Mouse (Mus musculus) heart, embryonic 15.5 days (tissue): ENCODE measurements around the gene Coq5. TPM values are rescaled to one million over a fixed set of nuclear protein-coding genes. Genes with fewer than 3 reads are reported as not detected.
"Not testable (repeated sequence)": the region's sequence is repeated elsewhere in the genome, so short reads cannot be mapped to it uniquely, and the experiment has no call there.

ENCODE experiments used
- ATAC-seq: fragments of 200-750 bp; cut with Nextera tagmentation; replicated peaks from 2 replicates; pipeline ENCODE4 v1.8.0; 2017; ENCODE audit warnings: low read depth, moderate TSS enrichment; ENCODE audit not compliant: insufficient number of reproducible peaks, insufficient read depth, low FRiP score
- H3K27ac ChIP-seq: fragments of 300-500 bp; sonication (generic); 2 replicates; pipeline ENCODE4 v1.5.1; 2015; ENCODE audit warnings: mild to moderate bottlenecking, inconsistent platforms
- H3K27me3 ChIP-seq: fragments of 300-500 bp; sonication (generic); 2 replicates; pipeline ENCODE4 v1.6.1; 2015; ENCODE audit warnings: inconsistent platforms
- H3K36me3 ChIP-seq: fragments of 300-500 bp; sonication (generic); 2 replicates; pipeline ENCODE4 v1.6.1; 2015; ENCODE audit warnings: mild to moderate bottlenecking, inconsistent platforms
- H3K4me1 ChIP-seq: fragments of 300-500 bp; sonication (generic); replicated peaks from 2 replicates; pipeline ENCODE4 v1.6.1; 2015; ENCODE audit warnings: inconsistent platforms
- H3K4me2 ChIP-seq: fragments of 300-500 bp; sonication (generic); 2 replicates; pipeline ENCODE4 v1.6.1; 2015; ENCODE audit warnings: inconsistent platforms, mild to moderate bottlenecking, moderate library complexity
- H3K4me3 ChIP-seq: fragments of 300-500 bp; sonication (generic); 2 replicates; pipeline ENCODE4 v1.5.1; 2015; ENCODE audit warnings: mild to moderate bottlenecking, inconsistent platforms
- H3K9ac ChIP-seq: fragments of 300-500 bp; sonication (generic); 2 replicates; pipeline ENCODE4 v1.6.1; 2015; ENCODE audit warnings: mild to moderate bottlenecking, inconsistent platforms
- H3K9me3 ChIP-seq: fragments of 300-500 bp; sonication (generic); replicated peaks from 2 replicates; pipeline ENCODE4 v1.6.1; 2016; ENCODE audit warnings: inconsistent platforms
- WGBS: fragments of 180-500 bp; shearing (Covaris S2); methylation state at CpG from one replicate; pipeline ENCODE4 v1.1.7; 2015; ENCODE audit warnings: mixed read lengths; 5-methylcytosine and 5-hydroxymethylcytosine counted together
- polyA plus RNA-seq: library from polyadenylated mRNA; unstranded; fragments of >200 nt; fragmentation: Nextera tagmentation; extraction: Ambion mirVana; gene quantifications from 2 replicates; pipeline ENCODE4 v1.2.1, GENCODE M21; 2015

Coq5 gene
- polyA plus RNA-seq, 1 experiment from 2014 or later = 83.3 TPM

GRCm38 (mm10) chr5:115280050-115280687 is 703 bp downstream of the Coq5 start:
- peak overlapping the region; percentile 80 for H3K4me2 ChIP-seq
- 6% methylated on average over 17 of the region's 17 CpGs for WGBS
- no peak for ATAC-seq
- H3K27me3 ChIP-seq = no peaks in the 10 kb centered on the region
- peaks cover 19% of the 10 kb centered on the region for H3K36me3 ChIP-seq
- H3K4me3 ChIP-seq = peak overlapping the region; percentile 92
- peaks cover 9% of the 10 kb centered on the region for H3K4me1 ChIP-seq
- no peaks in the 10 kb centered on the region for H3K9me3 ChIP-seq
- H3K9ac ChIP-seq = peak overlapping the region; percentile 87
- peak overlapping the region; percentile 70 for H3K27ac ChIP-seq

- Histone ChIP-seq H3K4me2 (no peak overlapping the region), H3K4me3 (no peak overlapping the region), H3K9ac (no peak overlapping the region), H3K4me1 (peaks cover 14% of the 10 kb centered on the region), H3K9me3 (no peaks in the 10 kb centered on the region), H3K27ac (no peak overlapping the region), H3K27me3 (no peaks in the 10 kb centered on the region), H3K36me3 (peaks cover 27% of the 10 kb centered on the region)
- no peak for ATAC-seq
- 92% methylated on average over 3 of the region's 3 CpGs for WGBS
These were observed 5.3 kb downstream of the Coq5 start for GRCm38 (mm10) chr5:115284735-115285134.

- Histone ChIP-seq H3K4me2 (no peak overlapping the region), H3K9me3 (no peaks in the 10 kb centered on the region), H3K4me1 (peaks cover 16% of the 10 kb centered on the region), H3K27me3 (no peaks in the 10 kb centered on the region), H3K36me3 (peaks cover 69% of the 10 kb centered on the region), H3K27ac (no peak overlapping the region), H3K9ac (no peak overlapping the region), H3K4me3 (no peak overlapping the region)
- no peak for ATAC-seq
- WGBS = 85% methylated on average over 8 of the region's 8 CpGs
These were observed 14.7 kb downstream of the Coq5 start for GRCm38 (mm10) chr5:115294173-115294572.

DNA sequence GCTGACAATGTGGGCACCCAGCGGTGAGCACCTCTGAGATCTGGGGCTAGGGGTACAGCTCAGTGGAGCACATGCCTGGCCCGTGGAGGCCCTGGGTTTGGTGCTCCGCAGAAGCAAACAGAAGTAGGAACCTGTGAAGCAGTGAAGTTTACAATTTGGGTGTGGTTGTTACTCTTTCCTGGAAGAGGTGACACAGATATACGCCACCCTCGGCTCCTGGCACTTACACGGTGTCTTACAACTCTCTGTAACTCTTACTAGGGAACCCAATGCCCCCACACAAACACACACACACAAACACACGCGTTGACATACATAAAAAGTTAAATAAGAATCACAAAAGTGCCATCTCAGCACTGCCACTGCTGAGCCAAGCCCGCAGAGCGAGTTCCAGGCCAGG is 16.9 kb downstream of the Coq5 start:
- H3K4me1 ChIP-seq = peaks cover 22% of the 10 kb centered on the region
- peaks cover 52% of the 10 kb centered on the region for H3K36me3 ChIP-seq
- H3K27ac ChIP-seq = no peak overlapping the region
- WGBS = 78% methylated on average over 10 of the region's 10 CpGs
- no peak for ATAC-seq
- H3K9ac ChIP-seq = no peak overlapping the region
- no peak overlapping the region for H3K4me3 ChIP-seq
- no peaks in the 10 kb centered on the region for H3K9me3 ChIP-seq
- no peak overlapping the region for H3K4me2 ChIP-seq
- no peaks in the 10 kb centered on the region for H3K27me3 ChIP-seq

GRCm38 (mm10) chr5:115300035-115300744 is 20.7 kb downstream of the Coq5 start:
- Histone ChIP-seq H3K27ac (peak overlapping the region; percentile 94), H3K9me3 (no peaks in the 10 kb centered on the region), H3K4me1 (peaks cover 29% of the 10 kb centered on the region), H3K4me3 (peak overlapping the region; percentile 97), H3K4me2 (peak overlapping the region; percentile 65), H3K36me3 (peaks cover 35% of the 10 kb centered on the region), H3K9ac (peak overlapping the region; percentile 92), H3K27me3 (no peaks in the 10 kb centered on the region)
- WGBS = under 1% methylated on average over 46 of the region's 46 CpGs
- peak; percentile 2 for ATAC-seq

- H3K4me1 ChIP-seq = peaks cover 29% of the 10 kb centered on the region
- peak within 1 kb of the TSS; percentile 85 for H3K4me2 ChIP-seq
- peaks cover 27% of the 10 kb centered on the region for H3K36me3 ChIP-seq
- H3K27ac ChIP-seq = peak within 1 kb of the TSS; percentile 94
- H3K9me3 ChIP-seq = no peaks in the 10 kb centered on the region
- H3K27me3 ChIP-seq = no peaks in the 10 kb centered on the region
- peak; percentile 98 for ATAC-seq
- H3K4me3 ChIP-seq = peak within 1 kb of the TSS; percentile 97
- peak within 1 kb of the TSS; percentile 92 for H3K9ac ChIP-seq
- 1% methylated on average over 58 of the region's 66 CpGs for WGBS
These were observed 21.5 kb downstream of the Coq5 start, which contains the start of gene Dynll1 for GRCm38 (mm10) chr5:115300792-115301614. Dynll1 (minus strand) TSS chr5:115300999.

DNA sequence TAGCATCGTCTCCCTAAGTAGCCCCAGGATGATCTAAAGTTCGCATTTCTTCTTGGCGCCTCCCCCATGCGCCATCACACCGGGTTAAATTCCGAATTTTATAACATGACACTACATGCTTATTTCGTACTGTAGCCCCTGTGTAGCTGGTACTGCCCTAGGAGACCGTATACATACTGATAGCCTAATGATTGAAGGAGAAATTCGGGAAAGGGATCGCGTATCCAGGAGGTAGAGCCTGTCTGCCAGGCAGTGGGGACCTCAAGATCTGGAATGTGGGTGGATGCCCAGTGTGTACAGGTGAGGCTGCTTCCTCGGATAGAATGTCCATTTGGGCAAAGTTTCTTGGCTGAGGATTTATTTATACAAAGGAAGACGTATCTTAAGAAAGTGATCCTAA is 22.1 kb downstream of the Coq5 start:
- peak overlapping the region; percentile 69 for H3K9ac ChIP-seq
- H3K4me2 ChIP-seq = peak overlapping the region; percentile 85
- H3K36me3 ChIP-seq = peaks cover 21% of the 10 kb centered on the region
- 27% methylated on average over 13 of the region's 13 CpGs for WGBS
- H3K4me3 ChIP-seq = peak overlapping the region; percentile 97
- peaks cover 29% of the 10 kb centered on the region for H3K4me1 ChIP-seq
- H3K9me3 ChIP-seq = no peaks in the 10 kb centered on the region
- no peaks in the 10 kb centered on the region for H3K27me3 ChIP-seq
- ATAC-seq = no peak
- H3K27ac ChIP-seq = peak overlapping the region; percentile 69

GRCm38 (mm10) chr5:115302190-115302589 is 22.7 kb downstream of the Coq5 start:
- Histone ChIP-seq H3K36me3 (peaks cover 15% of the 10 kb centered on the region), H3K4me3 (peak overlapping the region; percentile 97; the same call in 1 of the 2 replicates), H3K4me2 (peak overlapping the region; percentile 85), H3K4me1 (peaks cover 26% of the 10 kb centered on the region)
- not testable (repeated sequence) for H3K27ac ChIP-seq, H3K27me3 ChIP-seq, H3K9me3 ChIP-seq, ATAC-seq, H3K9ac ChIP-seq
- 83% methylated on average over 6 of the region's 7 CpGs for WGBS

- Histone ChIP-seq H3K4me3 (no peak overlapping the region), H3K36me3 (no peaks in the 10 kb centered on the region), H3K27me3 (no peaks in the 10 kb centered on the region), H3K4me2 (no peak overlapping the region), H3K9ac (no peak overlapping the region), H3K4me1 (peaks cover 22% of the 10 kb centered on the region), H3K9me3 (no peaks in the 10 kb centered on the region), H3K27ac (no peak overlapping the region)
- no peak for ATAC-seq
- WGBS = 48% methylated on average over 4 of the region's 4 CpGs
These were observed 32.9 kb downstream of the Coq5 start for GRCm38 (mm10) chr5:115312354-115312753.

- peak; percentile 29; the same call in 1 of the 2 replicates for ATAC-seq
- no peak overlapping the region for H3K27ac ChIP-seq
- no peak overlapping the region for H3K9ac ChIP-seq
These were observed 33.6 kb downstream of the Coq5 start for GRCm38 (mm10) chr5:115312816-115313667.

DNA sequence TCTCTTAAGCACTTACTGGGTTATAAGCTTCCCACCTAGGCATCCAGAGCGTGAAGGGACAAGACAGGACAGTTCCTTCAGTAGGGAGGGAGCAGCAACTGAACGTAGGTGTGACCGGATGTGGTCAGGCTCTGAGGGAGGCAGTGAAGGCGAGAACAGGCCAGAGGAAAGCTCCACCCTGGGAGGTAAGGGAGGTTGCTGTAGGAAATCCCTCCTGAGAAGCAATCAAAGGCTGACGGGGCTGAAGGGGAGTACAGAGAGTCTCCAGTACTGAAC is 34.1 kb downstream of the Coq5 start:
- no peaks in the 10 kb centered on the region for H3K9me3 ChIP-seq
- peaks cover 33% of the 10 kb centered on the region for H3K4me1 ChIP-seq
- no peaks in the 10 kb centered on the region for H3K27me3 ChIP-seq
- no peak overlapping the region for H3K4me3 ChIP-seq
- no peak for ATAC-seq
- H3K27ac ChIP-seq = no peak overlapping the region
- WGBS = 44% methylated on average over 5 of the region's 5 CpGs
- H3K36me3 ChIP-seq = no peaks in the 10 kb centered on the region
- no peak overlapping the region for H3K4me2 ChIP-seq
- H3K9ac ChIP-seq = no peak overlapping the region

More at GRCm38 (mm10) chr5:115312816-115313667, 33.6 kb downstream of the Coq5 start:
- Histone ChIP-seq H3K9me3 (no peaks in the 10 kb centered on the region), H3K27me3 (no peaks in the 10 kb centered on the region), H3K4me2 (no peak overlapping the region), H3K36me3 (no peaks in the 10 kb centered on the region), H3K4me1 (peaks cover 29% of the 10 kb centered on the region), H3K4me3 (no peak overlapping the region)
- 48% methylated on average over 10 of the region's 10 CpGs for WGBS
